Comparison of ENCODE assay signal across 8 mouse cellular contexts in genomic region chr5:20950855-20951650, GRCm38 (mm10). TPM values are rescaled to one million over a fixed set of nuclear protein-coding genes. Genes with fewer than 3 reads are reported as not detected.
A peak's percentile ranks its signal among the peaks of the same experiment; 100 is the strongest.
DNase-seq lines count a peak whose midpoint lies in the region; ATAC-seq and TF ChIP-seq lines count a peak whose summit lies in the region.

No protein-coding gene starts in this region.

- H3K9me3 ChIP-seq in erythroblast, embryonic 14.5 days (ENCODE audit: control insufficient read depth, low read length): no peaks in the 10 kb centered on the region
- no peaks in the 10 kb centered on the region for H3K9me3 ChIP-seq in heart, embryonic 13.5 days
- no peaks in the 10 kb centered on the region for H3K9me3 ChIP-seq in lung, embryonic 16.5 days (ENCODE audit: control insufficient read depth, low read length)

- no peaks in the 10 kb centered on the region for H3K27me3 ChIP-seq in Patski
- no peaks in the 10 kb centered on the region for H3K27me3 ChIP-seq in erythroblast, embryonic 14.5 days (ENCODE audit: control insufficient read depth)
- no peaks in the 10 kb centered on the region for H3K27me3 ChIP-seq in heart, embryonic 13.5 days (replicated peaks)
- H3K27me3 ChIP-seq in lung, embryonic 16.5 days (ENCODE audit: control insufficient read depth, insufficient read depth, low read depth, low read length): no peaks in the 10 kb centered on the region

- peak overlapping the region; percentile 95 for H3K9ac ChIP-seq in heart, embryonic 13.5 days
- H3K9ac ChIP-seq in lung, embryonic 16.5 days (ENCODE audit: low read length): peak overlapping the region; percentile 95

- peak; percentile 64 for ATAC-seq in Patski
- peak; percentile 64 for ATAC-seq in heart, embryonic 13.5 days (ENCODE audit: extremely low read depth, insufficient number of reproducible peaks, low FRiP score, low TSS enrichment)
- ATAC-seq in lung, embryonic 16.5 days (ENCODE audit: low read depth): peak; percentile 72

- peaks cover 28% of the 10 kb centered on the region for H3K36me3 ChIP-seq in erythroblast, embryonic 14.5 days (ENCODE audit: control insufficient read depth)
- peaks cover 22% of the 10 kb centered on the region for H3K36me3 ChIP-seq in heart, embryonic 13.5 days
- H3K36me3 ChIP-seq in lung, embryonic 16.5 days (ENCODE audit: control insufficient read depth, insufficient read depth, low read length): no peaks in the 10 kb centered on the region

- CTCF ChIA-PET in Patski (lab: Charles Lee): interaction anchor here (1.0 to 2.4 kb wide), 5 partner anchors 12 to 37 kb away, joined by 3 to 8 read pairs (median 6); no protein-coding TSS in a partner anchor

- POLR2A ChIA-PET in Patski (lab: Charles Lee): interaction anchor here (1.0 to 2.1 kb wide), 6 partner anchors 8 to 69 kb away, joined by 3 to 6 read pairs (median 5); partner anchors contain the start of genes Phtf2 and Tmem60

- under 1% methylated on average over 67 of the region's 88 CpGs for WGBS in heart, embryonic 13.5 days
- under 1% methylated on average over 75 of the region's 88 CpGs for WGBS in lung, embryonic 16.5 days

- TF ChIP-seq CTCF in Patski (IDR thresholded peaks at IDR 0.05): no peak

- peak overlapping the region; percentile 99 for H3K27ac ChIP-seq in heart, embryonic 13.5 days (replicated peaks)
- H3K27ac ChIP-seq in lung, embryonic 16.5 days (ENCODE audit: low read length): peak overlapping the region; percentile 98

- H3K4me2 ChIP-seq in heart, embryonic 13.5 days: peak overlapping the region; percentile 82
- H3K4me2 ChIP-seq in lung, embryonic 16.5 days (ENCODE audit: low read depth, low read length): peak overlapping the region; percentile 82

- in situ Hi-C loops in Patski (cut with MboI; ENCODE audit: low pct_unique_long_range_greater_than_20kb): no loop called here

- H3K4me1 ChIP-seq in erythroblast, embryonic 14.5 days (ENCODE audit: control insufficient read depth): peaks cover 68% of the 10 kb centered on the region
- H3K4me1 ChIP-seq in heart, embryonic 13.5 days: peaks cover 44% of the 10 kb centered on the region
- peaks cover 11% of the 10 kb centered on the region for H3K4me1 ChIP-seq in lung, embryonic 16.5 days (replicated peaks; ENCODE audit: control insufficient read depth, insufficient read depth, low read length)

- peak; percentile 59 to 68 for DNase-seq in B cell, adult 2 months
- no peak for DNase-seq in Patski (ENCODE audit: low read depth, low spot score)
- peak; percentile 41 to 72 for DNase-seq in kidney, postnatal 36 days
- peak; percentile 31 for DNase-seq in ovary, adult 18-20 months (ENCODE audit: low spot score)
- DNase-seq in thymus, postnatal 10 days (ENCODE audit: low spot score in 2 of 2): peak; percentile 44 to 52

- peak overlapping the region; percentile 83 for H3K4me3 ChIP-seq in erythroblast, embryonic 14.5 days (replicated peaks)
- peak overlapping the region; percentile 99 for H3K4me3 ChIP-seq in heart, embryonic 13.5 days
- peak overlapping the region; percentile 86 for H3K4me3 ChIP-seq in lung, embryonic 16.5 days (ENCODE audit: low read length)

RNA-seq across cellular contexts. Expression of gene Rsbn1l, which starts 5.1 kb away (rescaled TPM):
- polyA plus RNA-seq in Patski (2021): 12.8 TPM
- 1.2 and 1.7 TPM in 2 replicates for polyA plus RNA-seq in erythroblast, embryonic 14.5 days (2012)
- polyA plus RNA-seq in heart, embryonic 13.5 days (2015; fragmentation: Nextera tagmentation; extraction: Ambion mirVana): 4.3 and 4.5 TPM in 2 replicates
- 4.4 and 5.5 TPM in 2 replicates for polyA plus RNA-seq in lung, embryonic 16.5 days (2015; fragmentation: Nextera tagmentation; extraction: Ambion mirVana)
